23 mouse cellular contexts compared by ENCODE assay signal in genomic region chr4:81540496-81540895, GRCm38 (mm10).
"Had no signal": no experiment of that assay in that cellular context is flagged by ENCODE, and none has a peak within 500 bp of the region (broad histone marks: within the 10 kb centered on the region; RNA-seq: fewer than 3 reads in every experiment).

No protein-coding gene starts in this region.

- H3K4me1 ChIP-seq: kidney, embryonic 15.5 days; limb, embryonic 12.5 days; limb, embryonic 15.5 days; midbrain, embryonic 12.5 days; midbrain, embryonic 15.5 days; neural tube, embryonic 12.5 days; neural tube, embryonic 15.5 days had no signal

- H3K9me3 ChIP-seq: kidney, embryonic 15.5 days; limb, embryonic 12.5 days; limb, embryonic 15.5 days; midbrain, embryonic 12.5 days; midbrain, embryonic 15.5 days; neural tube, embryonic 12.5 days; neural tube, embryonic 15.5 days had no signal

- ATAC-seq: liver, postnatal 0 days; lung, postnatal 0 days; midbrain, embryonic 15.5 days had no signal

- H3K27me3 ChIP-seq: kidney, embryonic 15.5 days; limb, embryonic 12.5 days; limb, embryonic 15.5 days; midbrain, embryonic 12.5 days; midbrain, embryonic 15.5 days; neural tube, embryonic 12.5 days; neural tube, embryonic 15.5 days had no signal

- H3K27ac ChIP-seq: kidney, embryonic 15.5 days; limb, embryonic 12.5 days; limb, embryonic 15.5 days; liver, embryonic 14.5 days; macrophage; midbrain, embryonic 12.5 days; midbrain, embryonic 15.5 days; neural tube, embryonic 12.5 days; neural tube, embryonic 15.5 days; stomach, postnatal 0 days had no signal

- H3K36me3 ChIP-seq: kidney, embryonic 15.5 days; limb, embryonic 12.5 days; limb, embryonic 15.5 days; midbrain, embryonic 12.5 days; midbrain, embryonic 15.5 days; neural tube, embryonic 12.5 days; neural tube, embryonic 15.5 days had no signal

- DNase-seq: kidney, adult 11 months; kidney, adult 8-10 months; kidney, postnatal 10 days; kidney, postnatal 36 days; left cerebral cortex, postnatal 4 days; liver, postnatal 0 days; lung, embryonic 14.5 days; right cerebral cortex, adult 18-20 months; right cerebral cortex, postnatal 14 days; right cerebral cortex, postnatal 4 days; thymus, adult 2 months; thymus, postnatal 14 days had no signal

- H3K4me3 ChIP-seq: kidney, embryonic 15.5 days; limb, embryonic 12.5 days; limb, embryonic 15.5 days; midbrain, embryonic 12.5 days; midbrain, embryonic 15.5 days; neural tube, embryonic 12.5 days; neural tube, embryonic 15.5 days had no signal
